Mouse (Mus musculus) midbrain, postnatal 0 days (tissue): ENCODE data around the gene Actl10. TPM values are rescaled to one million over a fixed set of nuclear protein-coding genes. Genes with fewer than 3 reads are reported as not detected.

ENCODE experiments used
- ATAC-seq: fragments of 200-750 bp; cut with Nextera tagmentation; 2 replicates; pipeline ENCODE4 v1.8.0; 2017; ENCODE audit warnings: moderate number of reproducible peaks, mild to moderate bottlenecking, moderate TSS enrichment, moderate library complexity; ENCODE audit not compliant: low FRiP score
- DNase-seq: peaks from one replicate; pipeline ENCODE4 v3.0.0-alpha.2; 2015; ENCODE audit warnings: low spot score
- H3K27ac ChIP-seq: fragments of 300-500 bp; sonication (generic); 2 replicates; pipeline ENCODE4 v1.5.1; 2014; ENCODE audit warnings: low read depth, mild to moderate bottlenecking, low read length, mixed read lengths
- H3K27me3 ChIP-seq: fragments of 300-500 bp; sonication (generic); 2 replicates; pipeline ENCODE4 v1.6.1; 2014; ENCODE audit warnings: low read length, control low read depth, mixed read lengths; ENCODE audit not compliant: insufficient read depth
- H3K36me3 ChIP-seq: fragments of 300-500 bp; sonication (generic); 2 replicates; pipeline ENCODE4 v1.6.1; 2014; ENCODE audit warnings: low read length, control low read depth, mixed read lengths; ENCODE audit not compliant: insufficient read depth
- H3K4me1 ChIP-seq: fragments of 300-500 bp; sonication (generic); 2 replicates; pipeline ENCODE4 v1.6.1; 2014; ENCODE audit warnings: mild to moderate bottlenecking, control low read depth, antibody characterized with exemption, low read length, mixed read lengths; ENCODE audit not compliant: insufficient read depth
- H3K4me2 ChIP-seq: fragments of 300-500 bp; sonication (generic); 2 replicates; pipeline ENCODE4 v1.6.1; 2014; ENCODE audit warnings: low read depth, mild to moderate bottlenecking, low read length, mixed read lengths; ENCODE audit not compliant: poor library complexity, severe bottlenecking
- H3K4me3 ChIP-seq: fragments of 300-500 bp; sonication (generic); 2 replicates; pipeline ENCODE4 v1.5.1; 2014; ENCODE audit warnings: low read depth, mild to moderate bottlenecking, low read length, moderate library complexity
- H3K9ac ChIP-seq: fragments of 300-500 bp; sonication (generic); replicated peaks from 2 replicates; pipeline ENCODE4 v1.6.1; 2014; ENCODE audit warnings: mild to moderate bottlenecking, low read length, moderate library complexity, mixed read lengths; ENCODE audit not compliant: poor library complexity, severe bottlenecking
- H3K9me3 ChIP-seq: fragments of 300-500 bp; sonication (generic); 2 replicates; pipeline ENCODE4 v1.6.1; 2016; ENCODE audit warnings: low read length, control low read depth
- CTCF ChIP-seq: IDR thresholded peaks from 2 replicates; pipeline ENCODE4 v1.5.1; 2016; ENCODE audit warnings: antibody characterized with exemption, mild to moderate bottlenecking
- WGBS: fragments of 180-500 bp; shearing (Covaris S2); extraction: QIAGEN DNeasy Blood & Tissue Kit; methylation state at CpG from one replicate; pipeline ENCODE4 v1.1.7; 2014; 5-methylcytosine and 5-hydroxymethylcytosine counted together
- polyA plus RNA-seq: library from polyadenylated mRNA; unstranded; fragments of >200 nt; fragmentation: Nextera tagmentation; extraction: Ambion mirVana; gene quantifications from 2 replicates; pipeline ENCODE4 v1.2.1, GENCODE M21; 2015
- total RNA-seq: library from RNA; depleted of rRNA; stranded (reverse); fragments of >200 nt; gene quantifications from 2 replicates; pipeline ENCODE4 v1.2.3, GENCODE M21; 2014

Actl10 gene
- total and polyA plus RNA-seq, 2 experiments from 2014 or later, result 0.16 TPM; not detected in 1

- Histone ChIP-seq H3K27me3 (no peaks in the 10 kb centered on the region), H3K4me3 (no peak overlapping the region), H3K4me2 (no peak overlapping the region), H3K9ac (no peak overlapping the region), H3K9me3 (no peaks in the 10 kb centered on the region), H3K36me3 (no peaks in the 10 kb centered on the region), H3K27ac (no peak overlapping the region), H3K4me1 (peaks cover 4% of the 10 kb centered on the region; the same call in 1 of the 2 replicates)
- TF ChIP-seq CTCF, result no peak
- 59% methylated on average over 6 of the region's 6 CpGs for WGBS
- ATAC-seq, result no peak
- no peak for DNase-seq
These were observed 26.1 kb downstream of the Actl10 start for GRCm38 (mm10) chr2:154577744-154578067.

- no peak overlapping the region for H3K27ac ChIP-seq
- no peak for ATAC-seq
- DNase-seq, result no peak
These were observed 29.0 kb downstream of the Actl10 start for GRCm38 (mm10) chr2:154580586-154580985.

GRCm38 (mm10) chr2:154581421-154581820, 29.8 kb downstream of the Actl10 start:
- no peak for DNase-seq
- H3K4me3 ChIP-seq, result no peak overlapping the region
- peak; percentile 36 for TF ChIP-seq CTCF
- H3K9ac ChIP-seq, result no peak overlapping the region
- no peaks in the 10 kb centered on the region for H3K36me3 ChIP-seq
- ATAC-seq, result no peak
- peaks cover 4% of the 10 kb centered on the region; the same call in 1 of the 2 replicates for H3K4me1 ChIP-seq
- H3K4me2 ChIP-seq, result no peak overlapping the region
- H3K27ac ChIP-seq, result no peak overlapping the region
- H3K27me3 ChIP-seq, result no peaks in the 10 kb centered on the region
- no peaks in the 10 kb centered on the region for H3K9me3 ChIP-seq
- WGBS, result 89% methylated on average over 1 of the region's 1 CpGs

More at GRCm38 (mm10) chr2:154580586-154580985, 29.0 kb downstream of the Actl10 start:
- no peak for TF ChIP-seq CTCF
- Histone ChIP-seq H3K27me3 (no peaks in the 10 kb centered on the region), H3K4me1 (peaks cover 4% of the 10 kb centered on the region; the same call in 1 of the 2 replicates), H3K9ac (no peak overlapping the region), H3K36me3 (no peaks in the 10 kb centered on the region), H3K4me2 (no peak overlapping the region), H3K4me3 (no peak overlapping the region), H3K9me3 (no peaks in the 10 kb centered on the region)
- WGBS, result 64% methylated on average over 8 of the region's 8 CpGs

GRCm38 (mm10) chr2:154583906-154584872, 32.6 kb downstream of the Actl10 start:
- ATAC-seq (peak; percentile 68; the same call in 1 of the 2 replicates), DNase-seq (peak; percentile 85)
- no peak for TF ChIP-seq CTCF
- H3K4me2 ChIP-seq, result no peak overlapping the region
- H3K27ac ChIP-seq, result no peak overlapping the region
- no peaks in the 10 kb centered on the region for H3K9me3 ChIP-seq
- 56% methylated on average over 15 of the region's 15 CpGs for WGBS
- no peaks in the 10 kb centered on the region for H3K27me3 ChIP-seq
- no peak overlapping the region for H3K4me3 ChIP-seq
- no peaks in the 10 kb centered on the region for H3K4me1 ChIP-seq
- no peak overlapping the region for H3K9ac ChIP-seq
- peaks cover 5% of the 10 kb centered on the region; the same call in 1 of the 2 replicates for H3K36me3 ChIP-seq

- 56% methylated on average over 17 of the region's 17 CpGs for WGBS
- Histone ChIP-seq H3K4me1 (no peaks in the 10 kb centered on the region), H3K4me3 (no peak overlapping the region), H3K27ac (no peak overlapping the region), H3K9ac (no peak overlapping the region), H3K36me3 (peaks cover 5% of the 10 kb centered on the region; the same call in 1 of the 2 replicates), H3K9me3 (no peaks in the 10 kb centered on the region), H3K27me3 (no peaks in the 10 kb centered on the region), H3K4me2 (no peak overlapping the region)
- TF ChIP-seq CTCF, result no peak
- DNase-seq (peak; percentile 52), ATAC-seq (no peak)
These were observed 33.5 kb downstream of the Actl10 start for GRCm38 (mm10) chr2:154584931-154585601.
